Mouse (Mus musculus) embryonic facial prominence, embryonic 14.5 days (tissue): ENCODE results near the gene Gm20388. TPM values are rescaled to one million over a fixed set of nuclear protein-coding genes. Genes with fewer than 3 reads are reported as not detected.
"Not testable (repeated sequence)": the region's sequence is repeated elsewhere in the genome, so short reads cannot be mapped to it uniquely, and the experiment has no call there.

Experiments
- ATAC-seq: fragments of 200-750 bp; cut with Nextera tagmentation; 2 replicates; pipeline ENCODE4 v1.8.0; 2017; ENCODE audit warnings: low read depth, moderate number of reproducible peaks, moderate TSS enrichment
- DNase-seq: peaks from one replicate; pipeline ENCODE4 v3.0.0-alpha.2; 2015; ENCODE audit warnings: low spot score
- H3K27ac ChIP-seq: fragments of 300-500 bp; sonication (generic); replicated peaks from 2 replicates; pipeline ENCODE4 v1.5.1; 2014; ENCODE audit warnings: low read depth, mild to moderate bottlenecking, low read length, moderate library complexity
- H3K27me3 ChIP-seq: fragments of 300-500 bp; sonication (generic); replicated peaks from 2 replicates; pipeline ENCODE4 v1.6.1; 2014; ENCODE audit warnings: low read length; ENCODE audit not compliant: control insufficient read depth, insufficient read depth
- H3K36me3 ChIP-seq: fragments of 300-500 bp; sonication (generic); 2 replicates; pipeline ENCODE4 v1.6.1; 2014; ENCODE audit warnings: low read length, mixed read lengths; ENCODE audit not compliant: control insufficient read depth, insufficient read depth
- H3K4me1 ChIP-seq: fragments of 300-500 bp; sonication (generic); 2 replicates; pipeline ENCODE4 v1.6.1; 2014; ENCODE audit warnings: antibody characterized with exemption, low read length; ENCODE audit not compliant: control insufficient read depth, insufficient read depth
- H3K4me2 ChIP-seq: fragments of 300-500 bp; sonication (generic); 2 replicates; pipeline ENCODE4 v1.6.1; 2014; ENCODE audit warnings: low read depth, mild to moderate bottlenecking, low read length, moderate library complexity, mixed read lengths
- H3K4me3 ChIP-seq: fragments of 300-500 bp; sonication (generic); 2 replicates; pipeline ENCODE4 v1.5.1; 2014; ENCODE audit warnings: low read depth, mild to moderate bottlenecking, low read length
- H3K9ac ChIP-seq: fragments of 300-500 bp; sonication (generic); 2 replicates; pipeline ENCODE4 v1.6.1; 2014; ENCODE audit warnings: low read depth, mild to moderate bottlenecking, low read length, moderate library complexity, mixed read lengths
- H3K9me3 ChIP-seq: fragments of 300-500 bp; sonication (generic); 2 replicates; pipeline ENCODE4 v1.6.1; 2016; ENCODE audit warnings: low read length; ENCODE audit not compliant: control insufficient read depth
- WGBS: fragments of 180-500 bp; shearing (Covaris S2); extraction: QIAGEN DNeasy Blood & Tissue Kit; methylation state at CpG from one replicate; pipeline ENCODE4 v1.1.7; 2014; 5-methylcytosine and 5-hydroxymethylcytosine counted together
- polyA plus RNA-seq: library from polyadenylated mRNA; unstranded; fragments of >200 nt; fragmentation: Nextera tagmentation; extraction: Ambion mirVana; gene quantifications from 2 replicates; pipeline ENCODE4 v1.2.1, GENCODE M21; 2014

The Gm20388 gene
- polyA plus RNA-seq, 1 experiment from 2014 or later, result not detected

DNA sequence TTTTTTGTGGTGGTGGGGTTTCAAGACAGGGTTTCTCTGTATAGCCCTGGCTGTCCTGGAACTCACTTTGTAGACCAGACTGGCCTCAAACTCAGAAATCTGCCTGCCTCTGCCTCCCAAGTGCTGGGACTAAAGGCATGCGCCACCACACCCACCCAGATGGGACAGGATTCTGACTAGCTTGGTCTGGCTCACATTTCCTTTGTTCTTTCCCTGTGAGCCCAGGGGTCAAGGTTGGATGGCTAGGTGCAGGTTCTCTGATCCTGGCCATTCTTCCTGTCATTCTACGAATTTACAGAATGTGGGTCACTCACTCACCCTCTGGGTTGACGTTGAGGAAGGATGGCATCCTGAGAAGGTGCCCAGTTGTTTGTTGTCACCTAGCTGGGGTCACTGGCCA is 423.6 kb downstream of the Gm20388 start:
- H3K36me3 ChIP-seq, H3K27me3 ChIP-seq, H3K9me3 ChIP-seq, DNase-seq, H3K4me3 ChIP-seq, H3K4me2 ChIP-seq, ATAC-seq: not testable (repeated sequence)
- 69% methylated on average over 3 of the region's 3 CpGs for WGBS
- peaks cover 31% of the 10 kb centered on the region for H3K4me1 ChIP-seq
- H3K27ac ChIP-seq, result peak overlapping the region; percentile 72; the same call in 1 of the 2 replicates
- H3K9ac ChIP-seq, result peak overlapping the region; percentile 3; the same call in 1 of the 2 replicates

DNA sequence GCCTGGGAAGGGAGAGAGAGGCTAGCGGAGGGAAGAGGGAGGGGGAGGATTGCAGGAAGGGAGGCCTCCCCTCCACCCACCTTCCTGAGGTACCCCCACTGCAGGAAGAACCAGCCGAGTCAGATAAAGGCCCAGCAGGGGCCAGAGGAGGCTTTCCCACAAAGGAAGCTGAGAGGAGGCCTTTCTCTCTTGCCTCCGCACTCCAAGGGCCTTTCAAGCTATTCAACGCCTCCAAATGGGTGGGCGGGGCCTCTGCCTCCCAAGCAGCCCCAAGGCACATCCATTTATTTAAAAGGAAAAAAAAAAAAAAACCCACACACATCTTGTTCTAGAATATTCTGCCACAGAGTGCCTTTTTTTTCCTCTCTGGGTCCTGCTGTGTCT is 424.2 kb downstream of the Gm20388 start:
- H3K4me1 ChIP-seq, result peaks cover 31% of the 10 kb centered on the region

DNA sequence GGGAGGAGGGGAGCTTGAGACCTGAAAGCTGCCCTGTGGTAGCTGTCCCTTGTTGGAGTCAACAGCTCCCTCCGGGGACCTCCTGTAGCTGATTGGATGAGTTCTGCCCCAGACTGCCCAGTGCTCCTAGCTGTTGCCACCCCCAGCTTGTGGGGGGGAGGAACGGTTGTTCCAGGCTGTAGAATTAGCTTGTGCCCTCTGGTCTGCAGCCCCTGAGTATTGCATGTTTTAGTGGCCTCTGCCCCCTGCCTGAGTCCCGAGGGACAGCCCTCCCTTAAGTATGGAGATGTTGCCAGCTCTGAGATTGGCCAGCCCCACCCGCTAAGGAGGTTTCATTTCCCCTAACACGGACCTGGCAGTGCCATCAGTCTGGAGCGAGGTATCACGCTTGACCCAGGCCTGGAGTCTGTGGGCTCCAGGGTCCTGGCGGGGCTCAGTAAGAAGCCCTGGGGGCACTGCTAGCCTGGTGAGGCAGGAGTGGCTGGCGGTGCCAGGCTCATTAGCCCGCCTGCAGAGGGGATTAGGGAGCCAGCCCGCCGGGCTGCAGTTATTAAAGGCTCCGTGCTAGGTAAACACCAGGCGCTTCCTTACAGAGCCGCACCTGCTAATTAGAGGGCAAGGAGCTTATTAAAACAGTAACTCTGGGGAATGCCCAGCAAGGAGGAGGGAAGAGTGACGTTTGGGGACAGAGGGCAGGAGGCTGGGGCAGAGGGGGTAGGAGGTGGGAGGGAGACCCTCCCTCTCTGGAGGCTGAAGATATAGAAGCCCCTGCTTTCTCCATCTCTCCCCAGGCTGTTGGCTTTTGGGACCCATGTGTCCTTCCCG is 424.8 kb downstream of the Gm20388 start:
- H3K9ac ChIP-seq, result no peak overlapping the region
- DNase-seq (peak; percentile 84), ATAC-seq (peak; percentile 84)
- H3K27ac ChIP-seq, result peak overlapping the region; percentile 72
- H3K9me3 ChIP-seq, result no peaks in the 10 kb centered on the region
- H3K4me3 ChIP-seq, result no peak overlapping the region
- H3K4me1 ChIP-seq, result peaks cover 31% of the 10 kb centered on the region
- H3K27me3 ChIP-seq, result no peaks in the 10 kb centered on the region
- no peaks in the 10 kb centered on the region for H3K36me3 ChIP-seq
- H3K4me2 ChIP-seq, result peak overlapping the region; percentile 32
- 15% methylated on average over 16 of the region's 17 CpGs for WGBS

More for the DNA sequence above, 424.2 kb downstream of the Gm20388 start:
- Histone ChIP-seq H3K9ac (0 out of 2 replicates have a peak overlapping the region, but pooled peaks have one; percentile 3), H3K27ac (peak overlapping the region; percentile 72), H3K4me2 (0 out of 2 replicates have a peak overlapping the region, but pooled peaks have one; percentile 32), H3K27me3 (no peaks in the 10 kb centered on the region), H3K4me3 (no peak overlapping the region), H3K36me3 (no peaks in the 10 kb centered on the region), H3K9me3 (no peaks in the 10 kb centered on the region)
- ATAC-seq, result peak; percentile 6; the same call in 1 of the 2 replicates
- peak; percentile 91 for DNase-seq
- WGBS, result 0% methylated on average over 4 of the region's 5 CpGs

DNA sequence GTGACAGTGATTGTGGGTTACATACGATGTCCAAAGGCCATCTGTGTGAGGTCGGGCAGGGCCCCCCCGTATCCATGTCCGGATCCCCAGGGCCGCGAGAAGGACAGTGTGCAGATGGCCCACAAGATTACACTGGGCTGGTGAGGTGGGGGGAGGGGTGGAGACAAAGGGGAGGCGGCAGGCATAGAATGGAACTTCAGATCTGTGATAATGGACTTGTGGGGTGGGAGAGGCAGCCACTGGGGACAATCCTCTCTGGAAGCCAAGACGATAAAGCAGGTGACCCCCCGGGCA is 425.4 kb downstream of the Gm20388 start:
- Histone ChIP-seq H3K4me2 (no peak overlapping the region), H3K27ac (no peak overlapping the region), H3K9me3 (no peaks in the 10 kb centered on the region), H3K27me3 (no peaks in the 10 kb centered on the region), H3K4me1 (peaks cover 30% of the 10 kb centered on the region), H3K4me3 (no peak overlapping the region), H3K36me3 (no peaks in the 10 kb centered on the region), H3K9ac (no peak overlapping the region)
- no peak for ATAC-seq
- WGBS, result 6% methylated on average over 9 of the region's 9 CpGs
- no peak for DNase-seq

DNA sequence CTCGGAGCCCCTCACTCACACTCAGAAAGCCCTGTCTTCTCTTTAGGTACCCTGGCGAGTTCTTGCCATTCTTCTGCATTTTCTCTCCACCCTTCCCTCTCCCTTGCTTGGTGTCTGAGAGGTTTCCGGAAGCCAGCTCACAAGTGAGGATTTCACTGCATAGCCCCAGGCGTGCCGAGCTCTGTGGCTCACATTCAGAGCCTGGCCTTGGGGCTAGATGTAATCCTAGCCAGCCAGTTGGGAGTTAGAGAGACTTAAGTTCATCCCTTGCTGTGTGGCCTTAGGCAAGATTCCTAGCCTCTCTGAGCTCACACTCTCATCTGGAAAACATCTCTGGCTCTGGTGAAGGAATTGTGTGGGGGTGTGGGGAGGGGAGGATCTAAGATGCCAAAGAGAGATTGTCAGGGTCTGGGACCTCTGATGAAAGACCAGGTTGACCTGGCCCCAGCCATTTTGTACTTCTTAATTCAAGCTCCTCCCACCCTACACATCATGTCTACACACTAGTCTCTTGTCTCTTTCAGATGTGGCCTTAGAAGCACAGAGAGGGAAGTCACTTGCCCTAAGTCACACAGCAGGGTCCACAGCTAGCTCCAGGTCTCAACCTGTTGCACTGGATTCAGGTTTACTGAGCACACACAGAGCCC is 426.4 kb downstream of the Gm20388 start:
- Histone ChIP-seq H3K4me1 (peaks cover 27% of the 10 kb centered on the region), H3K4me2 (no peak overlapping the region), H3K9ac (no peak overlapping the region), H3K27ac (no peak overlapping the region), H3K27me3 (no peaks in the 10 kb centered on the region), H3K4me3 (no peak overlapping the region), H3K9me3 (no peaks in the 10 kb centered on the region), H3K36me3 (no peaks in the 10 kb centered on the region)
- peak; percentile 49 for DNase-seq
- WGBS, result 29% methylated on average over 5 of the region's 5 CpGs
- no peak for ATAC-seq

DNA sequence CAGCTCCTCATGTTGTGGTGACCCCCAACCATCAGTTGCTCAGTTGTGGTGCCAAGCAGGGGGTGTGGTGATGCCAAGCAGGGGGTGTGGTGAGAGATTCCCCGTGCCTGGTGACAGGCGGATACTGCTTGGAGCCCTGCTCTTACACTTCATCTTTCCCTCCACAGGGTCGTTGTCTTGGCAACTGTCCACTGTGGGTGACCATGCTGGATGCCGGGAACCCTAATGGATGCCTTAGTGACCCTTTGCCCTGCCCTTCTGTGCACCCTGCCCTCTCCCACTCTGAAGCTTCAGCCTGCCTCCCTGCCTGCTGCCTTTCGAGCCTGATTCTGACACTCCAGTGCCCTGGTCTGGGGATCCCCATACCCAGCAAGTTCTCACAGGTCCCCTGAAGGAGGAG is 427.0 kb downstream of the Gm20388 start:
- DNase-seq (no peak), ATAC-seq (no peak)
- Histone ChIP-seq H3K9ac (no peak overlapping the region), H3K27ac (no peak overlapping the region), H3K27me3 (no peaks in the 10 kb centered on the region), H3K4me2 (no peak overlapping the region), H3K9me3 (no peaks in the 10 kb centered on the region), H3K36me3 (no peaks in the 10 kb centered on the region), H3K4me1 (peaks cover 26% of the 10 kb centered on the region), H3K4me3 (no peak overlapping the region)
- WGBS, result 71% methylated on average over 5 of the region's 5 CpGs

DNA sequence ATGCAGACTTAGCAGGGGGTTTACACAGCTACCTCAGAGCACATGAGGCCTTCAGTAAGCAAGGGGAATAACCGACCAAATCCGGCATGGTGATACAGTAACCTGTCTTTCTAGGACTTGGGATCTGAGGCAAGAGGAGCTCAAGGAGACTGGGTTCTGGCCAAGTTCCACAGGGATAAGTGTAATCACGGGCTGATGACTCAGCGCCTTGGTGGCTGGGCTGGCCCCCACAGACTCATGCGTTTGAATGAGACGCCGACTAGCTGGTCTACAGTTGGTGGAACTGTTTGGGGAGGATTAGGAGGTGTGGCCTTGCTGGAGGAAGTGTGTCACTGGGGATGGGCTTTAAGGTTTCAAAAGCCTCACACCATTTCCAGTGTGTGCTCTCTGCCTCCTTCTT is 428.0 kb downstream of the Gm20388 start:
- Histone ChIP-seq H3K9me3 (no peaks in the 10 kb centered on the region), H3K4me2 (no peak overlapping the region), H3K27ac (no peak overlapping the region), H3K36me3 (no peaks in the 10 kb centered on the region), H3K9ac (no peak overlapping the region), H3K4me3 (no peak overlapping the region), H3K27me3 (no peaks in the 10 kb centered on the region), H3K4me1 (peaks cover 33% of the 10 kb centered on the region)
- no peak for DNase-seq
- WGBS, result 89% methylated on average over 7 of the region's 7 CpGs
- no peak for ATAC-seq

DNA sequence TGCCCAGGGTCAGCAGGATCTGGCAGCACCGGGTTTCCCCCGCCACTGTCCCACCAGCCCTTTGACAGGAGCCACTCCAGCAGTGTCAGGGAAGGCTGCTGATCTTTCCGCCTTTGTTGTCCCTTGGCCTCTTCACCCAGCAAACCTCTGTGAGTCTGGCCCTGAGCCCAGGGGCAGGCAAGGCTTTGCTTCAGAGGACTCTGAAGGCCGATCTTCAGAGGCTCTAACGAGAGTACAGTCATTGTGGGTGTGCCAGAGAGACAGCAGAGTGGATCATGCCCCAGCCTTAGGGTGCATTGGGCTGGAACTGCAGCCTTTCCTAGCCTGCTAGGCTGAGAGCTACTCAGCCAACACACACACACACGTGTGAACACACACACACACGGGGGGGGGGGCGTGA is 429.1 kb downstream of the Gm20388 start:
- Histone ChIP-seq H3K4me1 (peaks cover 34% of the 10 kb centered on the region), H3K36me3 (no peaks in the 10 kb centered on the region), H3K9ac (no peak overlapping the region), H3K4me2 (no peak overlapping the region), H3K9me3 (no peaks in the 10 kb centered on the region), H3K27me3 (no peaks in the 10 kb centered on the region), H3K27ac (no peak overlapping the region), H3K4me3 (no peak overlapping the region)
- DNase-seq (no peak), ATAC-seq (no peak)
- WGBS, result 60% methylated on average over 5 of the region's 8 CpGs
